Mouse (Mus musculus) heart, adult 18-20 months (tissue): ENCODE measurements around the gene Mau2. TPM values are rescaled to one million over a fixed set of nuclear protein-coding genes. Genes with fewer than 3 reads are reported as not detected.
A peak's percentile ranks its signal among the peaks of the same experiment; 100 is the strongest.
"Not testable (repeated sequence)": the region's sequence is repeated elsewhere in the genome, so short reads cannot be mapped to it uniquely, and the experiment has no call there.

ENCODE experiments used
- DNase-seq, 2 experiments: peaks; one replicate each; pipeline ENCODE4 v3.0.0; 2021 to 2022; ENCODE audit warnings: mixed read lengths in 1 of 2
- long read RNA-seq, 2 experiments: library from polyadenylated mRNA; stranded (forward); transcript quantifications; one replicate each; pipeline ENCODE4 v2.0.0; 2021
- total RNA-seq, 2 experiments: library from RNA; stranded (reverse); gene quantifications; 2 replicates each; pipeline ENCODE4 v1.2.3; 2021

Gene Mau2
- total RNA-seq = 10 to 100 TPM; 30.7 to 32.2 TPM
- long read RNA-seq, experiment 1, full-length matches to known transcripts = 15 of 16 reads
- long read RNA-seq, experiment 1, partial matches to known transcripts = 0 of 16 reads
- long read RNA-seq, experiment 1, other reads (novel, unspliced or antisense) = 1 of 16 reads
- long read RNA-seq, experiment 2, full-length matches to known transcripts = 6 of 7 reads
- long read RNA-seq, experiment 2, partial matches to known transcripts = 0 of 7 reads
- long read RNA-seq, experiment 2, other reads (novel, unspliced or antisense) = 1 of 7 reads

GRCm38 (mm10) chr8:70042583-70043455, at the start of gene Mau2, which contains the start of gene Sugp1:
TSS of gene Mau2 (minus strand) at chr8:70042734.
TSS of gene Sugp1 (plus strand) at chr8:70042813.
- DNase-seq = peak; percentile 97 to 98

- DNase-seq = no peak
Measured at GRCm38 (mm10) chr8:70089296-70089960, 46.9 kb upstream of the Mau2 start.

DNA sequence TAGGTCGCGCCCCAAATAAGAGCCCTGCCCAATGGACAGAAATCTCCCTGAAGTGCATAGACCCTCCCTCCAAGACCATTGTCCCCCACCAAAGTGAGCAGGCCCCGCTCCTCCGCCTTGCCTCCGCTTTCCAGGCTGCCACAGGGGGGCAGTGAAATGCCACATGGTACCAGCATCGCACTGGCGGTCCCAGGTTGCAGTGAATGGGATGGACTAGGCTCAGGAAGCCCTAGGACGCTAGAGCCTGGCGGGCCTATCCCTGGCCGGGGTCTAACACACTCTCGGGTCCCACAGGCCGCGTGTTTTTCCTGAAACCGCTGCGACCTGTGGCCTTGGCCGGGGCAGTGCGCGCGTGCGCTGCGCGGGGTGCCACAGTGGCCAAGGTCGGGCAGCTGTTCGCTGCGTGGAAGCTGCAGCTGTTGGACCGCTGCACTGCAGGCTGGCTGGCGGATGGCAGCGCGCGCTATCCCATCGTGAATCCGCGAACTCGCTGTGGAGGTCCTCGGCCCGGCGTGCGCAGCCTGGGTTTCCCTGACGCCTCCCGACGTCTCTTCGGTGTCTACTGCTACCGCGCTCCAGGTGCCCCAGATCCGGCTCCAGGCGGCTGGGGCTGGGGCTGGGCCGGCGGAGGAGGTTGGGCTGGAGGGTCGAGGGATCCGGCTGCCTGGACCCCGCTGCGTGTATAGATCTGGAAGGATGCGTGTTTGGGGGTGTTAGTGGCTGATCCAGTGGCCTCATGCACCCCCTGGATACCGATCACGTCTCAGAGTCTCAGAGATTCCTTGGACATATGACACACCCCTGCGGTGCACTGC, 45.5 kb upstream of the Mau2 start:
- DNase-seq = peak; percentile 14 to 47

- no peak for DNase-seq
Measured at GRCm38 (mm10) chr8:70087237-70087636, 44.7 kb upstream of the Mau2 start.

DNA sequence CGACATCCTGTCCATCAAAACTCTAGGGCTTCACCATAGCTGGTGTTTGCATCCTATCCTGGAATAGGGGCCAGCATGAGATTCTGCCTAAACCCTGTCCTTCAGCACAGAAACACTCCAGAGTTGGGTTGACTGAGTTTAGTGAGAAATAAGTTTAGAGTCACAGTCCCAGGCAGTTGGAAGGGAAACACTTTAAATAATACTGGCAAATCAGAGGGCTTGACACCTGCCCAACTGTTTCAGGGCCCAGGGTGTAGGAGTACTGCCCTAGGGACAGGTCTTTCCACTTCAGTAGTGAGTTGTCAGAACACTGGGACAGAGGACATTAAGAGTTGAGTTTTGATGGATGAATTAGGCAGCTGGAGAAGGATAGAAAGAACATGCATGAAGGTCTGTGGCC, 43.6 kb upstream of the Mau2 start:
- DNase-seq = no peak

DNA sequence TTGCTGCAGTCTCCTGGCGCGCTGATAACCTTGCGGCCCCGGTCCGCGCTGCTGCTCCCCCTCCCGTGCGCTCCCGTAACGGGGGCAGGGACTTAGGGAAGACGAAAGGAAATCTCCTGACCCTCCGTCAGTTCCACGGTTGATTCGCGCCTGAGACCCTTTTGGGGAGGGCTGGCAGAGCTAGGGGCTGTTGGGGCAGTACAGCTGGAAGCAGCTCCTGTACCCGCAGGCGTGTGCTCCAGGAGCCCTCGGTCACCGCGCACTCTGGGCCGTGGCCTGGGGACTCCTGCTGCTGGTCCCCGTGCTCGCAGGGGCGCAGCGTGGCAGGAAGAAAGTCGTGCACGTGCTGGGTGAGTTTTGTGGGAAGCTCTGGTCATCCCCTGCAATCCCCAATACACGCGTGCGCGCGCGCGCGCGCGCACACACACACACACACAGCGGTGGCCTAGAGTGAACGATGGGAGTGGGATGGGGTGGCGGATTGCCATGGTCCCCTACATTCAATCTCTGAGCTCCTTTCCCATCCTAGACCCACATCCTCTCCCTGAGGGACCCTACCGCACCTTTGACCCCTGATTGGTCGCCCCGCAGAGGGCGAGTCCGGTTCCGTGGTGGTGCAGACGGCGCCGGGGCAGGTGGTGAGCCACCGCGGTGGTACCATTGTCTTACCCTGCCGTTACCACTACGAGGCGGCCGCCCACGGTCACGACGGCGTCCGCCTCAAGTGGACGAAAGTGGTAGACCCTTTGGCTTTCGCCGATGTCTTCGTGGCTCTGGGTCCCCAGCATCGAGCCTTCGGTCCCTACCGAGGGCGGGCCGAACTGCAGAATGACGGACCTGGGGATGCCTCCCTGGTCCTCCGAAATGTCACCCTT, 41.9 kb upstream of the Mau2 start:
- DNase-seq = no peak

DNA sequence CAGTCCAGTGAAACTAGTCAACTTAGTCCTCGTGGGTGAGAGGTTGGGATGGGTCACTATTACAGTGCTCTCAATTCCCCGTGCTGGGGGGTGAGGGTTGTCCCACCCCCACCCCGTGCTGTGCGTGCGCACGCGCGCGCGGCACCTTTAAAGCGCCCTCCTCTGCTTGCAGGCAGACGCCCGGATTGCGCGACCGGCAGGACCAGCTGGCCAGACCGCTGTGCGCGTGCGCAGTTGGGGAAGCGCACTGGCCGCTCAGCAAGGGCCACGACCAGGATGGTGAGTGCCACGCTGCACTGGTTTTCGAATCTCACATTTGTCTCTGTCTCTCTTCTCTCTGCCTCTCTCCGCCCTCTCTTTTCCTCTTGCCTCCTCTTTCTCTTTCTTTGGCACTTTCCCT, 40.8 kb upstream of the Mau2 start, which contains the start of gene Hapln4:
Gene Hapln4 (plus strand): TSS at position 173 of the 400 bp plus-strand sequence.
- DNase-seq = peak; percentile 15 to 31

GRCm38 (mm10) chr8:70081976-70082375, 39.4 kb upstream of the Mau2 start:
- DNase-seq = no peak

DNA sequence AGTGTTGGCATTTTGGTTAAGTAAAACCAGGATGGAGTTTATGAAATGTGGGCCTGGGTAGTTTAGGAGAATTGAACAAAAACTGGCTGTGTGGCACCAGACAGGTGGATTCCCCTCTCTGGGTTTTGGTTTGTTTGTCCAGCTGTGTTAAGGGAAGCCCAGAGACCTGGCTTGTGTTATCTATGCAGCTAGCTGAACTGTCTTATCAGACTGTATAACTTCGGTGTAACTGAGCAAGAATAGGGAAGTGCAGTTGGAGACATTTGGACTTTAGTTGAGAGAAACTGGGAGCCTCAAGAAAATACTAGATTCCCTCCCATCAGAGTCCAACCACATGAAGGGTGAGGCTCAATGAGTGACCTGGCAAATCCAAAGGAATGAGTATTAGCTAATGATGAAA, 31.1 kb upstream of the Mau2 start:
- no peak for DNase-seq

DNA sequence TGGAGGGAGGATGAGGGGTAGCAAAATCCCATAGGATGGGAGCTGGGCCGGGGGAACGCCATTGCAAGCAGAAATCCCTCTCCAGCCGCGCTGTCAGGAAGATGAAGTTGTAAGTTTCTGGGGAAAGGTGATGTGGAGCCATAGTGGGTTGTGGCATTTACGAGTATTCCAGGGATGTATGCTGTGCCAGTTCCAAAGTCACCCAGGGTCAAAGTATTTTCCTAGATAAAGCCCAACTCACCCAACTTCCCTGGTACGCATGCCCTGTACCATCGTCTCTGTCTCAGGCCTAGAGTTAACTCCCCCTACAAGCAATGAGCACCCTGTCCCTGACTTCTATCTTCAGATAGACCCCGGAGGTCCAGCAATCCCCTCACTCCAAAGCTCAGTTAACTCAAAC, 30.6 kb upstream of the Mau2 start:
- no peak for DNase-seq

DNA sequence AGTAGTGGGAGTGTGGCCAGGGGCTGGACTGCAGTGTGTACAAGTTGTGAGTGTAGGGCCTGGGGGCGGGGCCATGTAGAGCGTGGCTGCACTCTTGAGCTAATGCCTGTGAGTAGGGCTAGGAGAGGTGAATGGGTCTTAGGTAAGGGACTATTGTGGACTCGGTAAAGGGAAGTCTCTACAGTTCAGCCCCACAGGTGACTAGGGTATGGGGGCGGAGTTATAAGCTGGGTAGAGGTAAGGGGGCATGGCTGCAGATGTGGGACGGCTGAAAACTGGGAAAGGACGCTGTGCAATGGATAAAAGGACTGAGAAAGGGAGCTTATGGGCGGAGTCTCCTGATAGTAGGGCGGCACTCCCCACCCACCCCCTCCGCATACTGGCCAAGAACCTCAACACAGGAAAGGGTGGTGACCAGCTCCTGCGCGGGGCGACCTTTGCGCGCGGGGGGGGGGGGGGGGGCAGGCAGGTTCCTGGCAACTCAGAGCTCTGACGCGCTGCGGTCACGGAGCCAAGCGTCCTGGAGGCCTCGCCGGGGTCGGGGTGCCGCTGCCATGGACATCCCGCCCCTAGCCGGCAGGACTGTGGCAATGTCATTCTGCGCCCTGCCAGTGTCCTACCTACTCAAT, 30.0 kb upstream of the Mau2 start, which contains the start of gene Tm6sf2:
Gene Tm6sf2 (plus strand): TSS at position 484 of the 629 bp plus-strand sequence.
- peak; percentile 59 to 62 for DNase-seq

DNA sequence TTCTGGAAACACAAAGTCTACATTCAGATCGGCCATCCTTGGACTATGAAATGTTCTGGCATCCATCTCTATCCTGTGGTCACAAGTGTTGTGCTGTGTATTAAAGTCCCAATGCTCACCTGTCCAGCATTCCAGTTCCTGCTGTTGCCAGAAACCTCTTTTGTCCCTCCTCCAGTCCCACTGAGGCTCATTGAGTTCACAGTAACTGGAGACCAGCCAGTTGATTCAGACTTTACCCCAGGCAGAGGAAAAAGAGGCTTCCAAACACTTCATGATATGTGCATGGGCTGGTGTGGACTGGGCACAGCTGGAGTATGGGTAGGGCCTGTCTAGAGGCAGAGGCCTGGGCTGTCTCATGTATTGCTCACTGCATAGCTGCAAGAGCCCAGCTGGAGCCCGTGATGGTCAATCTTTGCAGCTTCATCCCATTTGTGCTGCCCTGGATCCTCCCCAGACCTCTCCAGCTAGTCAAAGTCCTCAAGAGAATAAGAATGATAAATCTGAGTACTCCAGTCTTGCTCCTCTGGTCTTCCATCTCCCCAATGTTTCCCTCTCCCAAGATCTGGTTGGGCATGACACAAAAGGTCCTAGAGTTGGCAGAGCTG, 29.4 kb upstream of the Mau2 start:
- no peak for DNase-seq

DNA sequence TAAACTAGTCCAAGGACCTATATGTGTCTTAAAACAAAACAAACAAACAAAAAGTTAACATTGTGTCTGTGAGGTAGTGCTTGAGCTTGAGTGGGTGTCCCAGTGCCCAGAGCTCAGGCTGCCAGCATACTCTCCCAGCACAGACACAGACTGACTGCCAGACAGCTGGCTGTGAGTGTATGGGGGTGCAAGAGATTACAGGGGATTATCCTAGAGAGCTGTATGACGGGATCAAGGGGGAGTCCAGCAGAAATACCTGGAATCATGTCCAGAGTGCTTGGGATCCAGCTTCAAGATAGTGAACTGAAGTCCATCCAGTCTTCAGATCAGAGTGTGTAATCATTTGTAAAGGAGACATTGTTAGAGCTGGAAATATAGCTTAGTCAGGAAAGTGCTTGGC, 15.2 kb upstream of the Mau2 start:
- no peak for DNase-seq

- not testable (repeated sequence) for DNase-seq
Measured at GRCm38 (mm10) chr8:70050434-70050833, 7.9 kb upstream of the Mau2 start.

GRCm38 (mm10) chr8:70049662-70050061, 7.1 kb upstream of the Mau2 start:
- no peak for DNase-seq

GRCm38 (mm10) chr8:70043996-70044395, 1.5 kb upstream of the Mau2 start:
- no peak for DNase-seq

DNA sequence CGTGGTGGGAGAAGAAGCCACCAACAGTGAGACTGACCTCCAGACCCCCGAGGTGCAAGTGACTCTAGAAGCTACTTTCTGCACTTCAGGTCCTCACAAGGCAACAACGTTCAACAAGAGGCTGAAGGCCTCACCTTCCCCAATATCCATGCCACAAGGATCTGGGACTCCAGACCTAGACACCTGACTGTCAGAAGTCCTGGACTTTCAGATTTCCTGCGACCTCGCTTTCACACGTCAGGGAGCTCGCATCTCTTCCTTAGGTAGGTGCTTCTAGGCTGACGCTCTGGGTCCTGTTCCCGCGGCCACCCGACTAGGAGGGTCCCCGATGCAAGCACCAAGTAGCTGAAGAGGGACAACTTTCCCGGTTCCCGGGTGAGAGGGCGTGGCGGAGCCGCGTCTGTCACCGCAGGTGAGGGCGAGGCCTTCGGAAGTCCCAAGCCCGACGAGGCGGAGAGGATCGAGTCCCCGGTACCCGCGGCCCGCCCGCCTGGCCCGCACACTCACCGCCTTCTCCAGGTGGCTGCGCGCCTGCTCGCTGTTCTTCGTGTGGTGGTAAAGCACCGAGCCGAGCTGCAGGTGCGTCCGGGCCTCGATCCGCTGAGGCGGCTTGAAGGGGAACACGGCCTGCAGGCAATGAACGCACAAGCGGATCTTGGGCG, 518 bp downstream of the Mau2 start:
- DNase-seq = no peak

DNA sequence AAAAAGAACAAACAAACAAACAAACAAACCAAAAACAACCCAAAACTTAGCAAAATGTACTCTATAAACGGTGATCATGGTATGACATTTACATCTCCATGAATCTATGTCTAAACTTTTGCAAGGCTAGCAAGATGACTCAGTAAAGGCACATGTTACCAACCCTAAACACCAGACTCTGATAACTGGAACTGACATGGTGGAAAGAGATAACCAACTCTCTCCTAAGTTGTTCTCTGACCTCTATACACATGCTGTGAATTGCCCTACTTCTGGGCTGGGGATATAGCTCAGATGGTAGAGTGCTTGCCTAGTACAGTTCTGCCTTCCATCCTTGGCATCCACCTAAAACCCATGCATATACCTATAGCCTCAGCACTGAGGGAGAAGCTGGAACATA, 4.5 kb downstream of the Mau2 start:
- DNase-seq = no peak

DNA sequence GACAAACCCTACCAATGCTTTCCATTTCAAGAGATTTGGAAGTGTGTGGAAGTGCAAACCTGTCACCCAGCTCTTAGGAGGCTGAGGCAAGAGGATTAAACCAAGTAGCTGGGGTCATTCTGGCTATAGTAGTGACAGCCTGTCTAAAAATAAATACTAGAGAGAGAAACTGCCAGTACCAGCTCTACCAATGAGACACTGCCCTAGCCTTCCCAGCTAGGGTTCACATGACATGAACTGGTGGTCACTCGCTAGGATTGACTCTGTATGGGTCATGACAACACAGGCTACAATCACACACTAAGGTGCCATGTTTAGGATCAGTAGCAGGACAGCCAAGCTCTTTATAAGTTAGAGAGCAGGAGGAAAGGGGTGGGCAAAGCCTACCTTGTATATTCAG, 12.3 kb downstream of the Mau2 start:
- DNase-seq = peak in 1 of 2 experiments; percentile 24
